Mouse (Mus musculus) kidney, adult 8-10 months (tissue): Measurements from ENCODE around the gene Osmr.
"Not testable (repeated sequence)": the region's sequence is repeated elsewhere in the genome, so short reads cannot be mapped to it uniquely, and the experiment has no call there.

Source experiments
- DNase-seq, 2 experiments: peaks; one replicate each; pipeline ENCODE4 v3.0.0; 2022

The Osmr gene

GRCm38 (mm10) chr15:6859781-6860180, 15.0 kb downstream of the Osmr start:
- no peak for DNase-seq

DNA sequence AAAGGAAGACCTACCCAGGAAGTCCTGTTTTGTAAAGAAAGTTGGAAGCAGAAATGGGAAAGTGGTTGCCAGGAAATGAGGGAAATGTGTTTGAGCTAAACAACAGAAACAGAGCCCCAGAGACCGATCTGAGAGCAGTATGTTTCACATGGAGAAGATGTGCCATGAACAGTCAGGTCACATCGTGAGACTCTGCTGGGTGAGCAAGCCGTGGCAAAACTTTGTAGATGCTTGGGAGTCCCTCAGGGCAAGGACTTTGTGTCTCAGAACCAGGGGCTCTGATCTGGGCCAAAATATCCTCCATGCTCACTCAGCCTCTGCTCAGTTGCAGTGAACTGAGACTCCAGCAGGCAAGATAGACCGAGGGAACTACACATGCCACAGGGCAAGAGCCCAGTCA, 15.9 kb downstream of the Osmr start:
- DNase-seq: no peak

DNA sequence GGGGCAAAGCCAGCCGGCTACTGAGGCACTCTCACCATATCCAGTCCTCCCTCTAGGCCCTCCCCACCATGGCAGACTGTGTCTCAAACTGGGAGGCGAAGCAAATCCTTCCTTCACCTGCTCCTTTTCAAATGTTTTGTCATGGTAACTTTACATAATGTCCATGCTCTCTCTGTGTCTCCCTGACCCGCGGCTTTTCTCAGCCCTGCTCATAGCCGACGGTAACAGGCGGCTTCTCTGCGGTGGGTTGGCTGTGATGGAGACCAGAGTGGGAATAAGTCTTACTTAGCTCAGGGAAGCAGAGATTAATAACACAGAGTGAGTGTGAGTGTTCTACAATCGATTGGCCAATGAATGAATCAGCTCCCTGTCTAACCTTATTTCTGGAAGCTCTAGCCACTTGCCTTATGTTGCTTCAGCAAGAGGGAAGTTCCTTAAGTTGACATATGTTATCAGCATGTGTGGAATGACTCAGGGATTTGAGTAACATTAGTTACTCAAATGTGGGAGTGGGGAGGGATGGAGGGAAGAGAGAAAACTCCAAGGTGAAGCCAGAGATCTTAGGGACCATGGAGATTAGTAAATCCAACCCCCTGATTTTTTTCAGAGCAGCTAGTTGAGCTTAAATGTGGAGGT, 17.4 kb downstream of the Osmr start:
- no peak for DNase-seq

GRCm38 (mm10) chr15:6849851-6850250, 24.9 kb downstream of the Osmr start:
- no peak for DNase-seq

DNA sequence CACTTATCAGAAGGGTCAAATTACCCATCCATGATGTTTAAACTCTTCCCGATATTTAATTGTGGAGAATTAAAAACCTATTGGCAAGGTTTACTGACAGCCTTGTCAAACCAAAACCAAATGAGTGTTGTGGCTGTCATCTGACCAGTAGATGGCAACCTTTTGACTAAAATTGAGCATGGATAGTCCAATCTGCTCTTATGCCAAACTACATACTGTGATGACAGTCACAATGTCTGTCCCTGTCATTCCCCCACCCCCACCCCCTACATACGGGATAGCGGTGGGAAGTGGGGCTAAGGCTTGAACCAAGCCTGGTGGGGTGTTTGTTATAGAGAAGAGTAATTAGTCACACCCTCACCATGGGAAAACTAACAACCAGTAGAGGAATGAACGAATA, 34.6 kb downstream of the Osmr start:
- DNase-seq: peak; percentile 4 to 20

DNA sequence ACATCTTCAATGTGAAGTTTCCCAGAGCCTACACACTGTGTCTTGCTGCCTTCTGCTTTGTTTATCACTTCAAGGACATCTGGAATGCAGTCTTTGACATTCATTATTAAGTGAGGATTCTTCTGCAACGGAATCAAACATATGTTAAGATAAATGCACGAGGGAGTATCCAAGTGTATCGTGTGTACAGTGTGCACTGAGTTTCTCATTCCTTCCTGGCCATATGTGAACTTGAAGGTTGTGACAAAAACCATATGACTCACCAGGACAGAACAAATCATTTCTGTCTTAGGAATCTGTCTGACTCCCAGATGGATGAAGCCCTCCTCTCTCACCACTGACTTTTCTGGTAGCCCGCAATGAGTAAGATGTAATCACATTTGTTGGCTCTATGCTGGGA, 59.0 kb downstream of the Osmr start:
- no peak for DNase-seq

- DNase-seq: not testable (repeated sequence)
Measured at GRCm38 (mm10) chr15:6801212-6801611, 73.6 kb downstream of the Osmr start.

DNA sequence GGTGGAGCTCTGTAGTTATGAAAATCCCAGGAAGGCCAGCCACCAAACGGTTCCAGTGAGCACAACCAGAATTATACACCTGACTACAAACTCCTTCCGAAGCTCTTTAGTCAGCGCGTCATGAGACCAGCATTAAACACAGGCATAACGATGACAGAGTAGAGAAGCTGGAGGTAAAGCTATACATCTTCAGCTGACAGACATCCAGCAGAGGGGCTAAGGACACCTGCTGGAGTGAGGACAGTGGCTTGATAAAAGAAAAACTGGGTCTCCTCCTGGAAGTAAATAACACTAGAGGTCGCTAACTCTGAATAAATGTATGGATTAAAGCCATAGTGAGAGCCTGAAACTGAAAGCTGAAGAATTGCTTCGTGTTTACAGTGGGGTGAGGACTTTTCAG, 81.9 kb downstream of the Osmr start:
- no peak for DNase-seq

DNA sequence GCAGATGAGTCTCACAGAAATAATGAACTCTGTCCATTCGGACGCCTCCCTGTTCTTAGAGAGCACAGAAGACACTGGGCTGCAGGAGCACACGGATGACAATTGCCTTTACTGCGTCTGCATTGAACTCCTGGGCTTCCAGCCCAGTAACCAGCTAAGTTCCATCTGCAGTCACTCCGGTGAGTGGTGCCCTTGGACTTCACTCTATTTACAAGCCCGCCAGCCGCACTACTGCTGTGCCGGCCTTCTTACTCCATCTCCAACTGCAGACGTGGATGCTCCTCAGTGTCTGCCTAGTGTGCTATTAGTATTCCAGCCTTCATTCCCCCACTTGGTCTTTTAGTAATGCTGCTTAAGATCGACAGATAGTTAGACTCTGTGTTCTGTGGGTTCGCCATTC, 83.1 kb downstream of the Osmr start:
- no peak for DNase-seq

- DNase-seq: no peak
Measured at GRCm38 (mm10) chr15:6790011-6790410, 84.8 kb downstream of the Osmr start.

DNA sequence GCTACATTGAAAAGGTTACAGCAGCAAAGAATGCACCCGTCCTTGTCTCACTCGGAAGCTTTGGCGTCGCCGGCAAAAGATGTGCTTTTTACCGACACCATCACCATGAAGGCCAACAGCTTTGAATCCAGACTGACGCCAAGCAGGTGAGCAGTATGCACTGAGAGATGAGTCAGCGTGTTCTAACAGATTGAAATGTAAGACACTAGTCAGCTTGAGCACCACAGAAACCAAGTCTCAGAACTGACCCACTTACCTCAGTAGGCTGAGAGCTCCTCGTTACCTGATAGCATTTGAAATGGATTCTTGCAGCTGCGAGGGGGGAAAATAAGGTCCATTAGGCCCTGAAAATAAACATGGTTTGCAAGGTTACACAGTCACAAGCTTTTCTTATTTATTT, 87.5 kb downstream of the Osmr start:
- DNase-seq: no peak

GRCm38 (mm10) chr15:6786212-6786611, 88.6 kb downstream of the Osmr start:
- no peak for DNase-seq

DNA sequence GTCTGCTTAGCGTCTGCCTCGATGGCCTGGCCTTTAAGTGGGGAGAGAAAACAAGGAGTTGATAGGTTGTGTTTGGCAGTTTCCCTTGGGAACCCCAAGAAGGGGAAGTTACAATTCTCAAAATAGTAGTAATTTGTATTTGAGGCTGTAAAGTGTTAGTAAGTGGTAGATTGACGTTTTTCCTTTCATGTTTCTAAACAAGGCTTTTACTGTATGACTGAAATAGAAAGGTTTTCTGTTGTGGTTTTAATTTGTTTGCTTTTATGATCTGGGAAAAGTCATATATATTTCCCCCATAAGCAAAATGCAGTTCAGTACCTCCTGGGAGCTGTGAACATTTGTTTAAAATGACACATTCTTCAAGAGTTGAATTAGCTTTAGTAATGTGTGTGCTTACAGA, 102.5 kb downstream of the Osmr start:
- DNase-seq: no peak
